Mouse (Mus musculus): ENCODE results near the gene Stx8.

DNA sequence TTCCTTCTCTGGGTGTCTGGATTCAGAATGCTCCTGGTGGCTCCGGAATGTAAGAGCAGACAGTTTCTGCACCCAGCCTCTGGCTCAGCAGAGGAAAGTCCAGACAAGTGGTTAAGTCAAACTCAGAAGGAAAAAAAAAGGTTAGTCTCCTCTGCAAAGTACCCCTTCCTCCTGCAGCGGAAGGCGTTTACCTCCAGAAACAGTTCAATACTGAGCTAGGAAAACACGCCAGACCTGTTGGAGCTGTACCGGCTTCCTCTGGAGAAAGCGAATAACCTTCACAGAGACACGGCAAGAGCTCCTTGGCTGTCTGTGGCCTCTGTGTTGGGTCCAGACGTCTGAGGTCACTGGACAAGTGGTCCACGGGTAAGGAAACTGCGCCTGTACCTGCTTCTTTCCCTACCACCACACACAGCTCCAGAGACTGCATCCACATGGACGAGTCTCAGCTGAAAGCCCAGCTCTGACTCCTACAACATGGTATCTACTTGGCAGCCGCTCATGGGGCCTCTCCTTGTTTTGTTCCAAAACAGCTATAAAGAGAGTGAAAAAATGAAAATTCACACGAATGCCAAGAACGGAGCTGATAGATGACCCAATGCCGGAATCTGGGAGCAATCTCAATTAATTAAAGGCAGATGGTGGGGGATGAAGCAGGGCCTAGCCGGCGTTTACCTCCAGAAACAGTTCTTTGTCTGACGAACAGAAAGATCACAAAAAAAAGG, 263.1 kb downstream of the Stx8 start:
- TF ChIP-seq CTCF (IDR thresholded peaks at IDR 0.05; ENCODE audit: low read depth, low read length) (no peak), POLR2A (IDR thresholded peaks at IDR 0.05; ENCODE audit: extremely low read depth, insufficient read depth, low read length) (no peak)
